Mouse (Mus musculus) G1E-ER4 (cell line): Measurements from ENCODE around the gene Drg1. TPM values are rescaled to one million over a fixed set of nuclear protein-coding genes. Genes with fewer than 3 reads are reported as not detected.

Experiments
- GATA1 ChIP-seq: IDR thresholded peaks from one replicate; pipeline ENCODE4 v1.8.0; 2012; ENCODE audit warnings: low read length, inconsistent platforms
- polyA plus RNA-seq: library from polyadenylated mRNA; stranded (reverse); fragments of >175 nt; gene quantifications from 2 replicates; pipeline ENCODE4 v1.2.3, GENCODE M21; 2012

The Drg1 gene
- polyA plus RNA-seq, 1 experiment, result 103 TPM

DNA sequence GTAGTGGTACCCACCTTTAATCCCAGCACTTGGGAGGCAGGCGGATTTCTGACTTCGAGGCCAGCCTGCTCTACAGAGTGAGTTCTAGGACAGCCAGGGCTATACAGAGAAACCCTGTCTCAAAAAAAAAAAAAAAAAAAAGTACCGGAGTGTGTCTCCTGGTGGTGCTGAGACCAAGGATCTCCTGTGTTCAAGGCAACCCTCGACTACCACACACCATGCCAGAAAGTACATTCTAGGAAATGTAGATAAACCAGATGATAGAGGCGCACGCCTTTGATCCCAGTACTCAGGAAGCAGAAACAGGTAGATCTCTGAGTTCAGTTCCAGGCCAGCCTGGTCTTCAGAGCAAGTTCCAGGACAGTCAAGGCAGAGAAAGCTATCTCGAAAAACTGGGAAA is 918 bp upstream of the Drg1 start:
- TF ChIP-seq GATA1, result no peak

DNA sequence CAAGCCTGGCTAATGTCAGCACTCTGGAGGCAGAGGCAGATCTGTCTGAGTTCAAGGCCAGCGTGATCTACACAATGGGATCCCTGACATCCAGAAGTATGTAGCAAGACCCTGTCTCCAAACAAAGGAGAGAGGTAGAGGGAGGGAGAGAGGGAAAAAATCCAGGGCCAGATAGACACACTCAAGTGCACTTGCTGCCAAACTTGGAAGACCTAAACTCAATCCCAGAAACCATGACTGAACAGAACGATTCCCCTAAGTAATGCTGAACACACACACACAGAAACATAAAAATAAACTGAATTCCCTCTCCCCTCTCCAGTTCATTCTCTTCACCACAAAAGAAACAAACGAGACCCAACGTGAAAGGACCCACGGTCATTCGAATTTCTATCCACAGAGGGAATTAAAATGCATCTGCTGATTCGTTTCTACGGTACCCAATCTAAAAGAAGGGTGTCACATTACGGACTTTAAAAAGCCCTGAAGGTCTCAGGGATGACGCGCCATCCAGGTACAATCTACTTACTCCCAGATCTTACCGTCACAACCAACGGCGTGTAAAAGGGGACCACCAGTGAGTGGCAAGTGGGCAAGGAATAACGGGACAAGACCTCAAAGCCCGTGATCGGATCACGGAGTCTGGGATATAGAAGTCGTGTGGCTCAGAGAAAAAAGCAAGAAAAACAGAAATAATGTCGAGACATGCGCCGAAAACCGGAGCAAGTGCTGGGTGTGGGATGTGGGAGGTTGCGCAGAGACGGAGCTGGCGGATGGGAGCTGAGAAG is 730 bp downstream of the Drg1 start:
- TF ChIP-seq GATA1, result no peak

DNA sequence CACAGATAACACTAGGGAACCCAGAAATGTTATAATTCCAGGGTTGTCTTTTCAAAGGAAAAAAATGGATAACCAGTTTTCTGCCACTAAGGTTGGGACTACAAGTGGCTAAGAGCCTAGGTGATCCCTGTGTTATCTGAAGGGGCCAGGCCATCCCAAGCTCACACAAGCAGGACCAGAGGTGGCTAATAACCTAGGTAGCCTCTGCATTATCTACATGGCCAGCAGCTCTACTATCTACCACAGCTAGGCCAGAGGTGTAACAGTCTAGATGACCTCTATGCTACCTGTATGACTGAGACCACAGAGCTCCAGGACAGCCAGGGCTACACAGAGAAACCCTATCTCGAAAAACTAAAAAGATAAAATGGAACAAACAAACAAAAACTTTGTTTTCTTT is 6.7 kb downstream of the Drg1 start:
- TF ChIP-seq GATA1, result no peak

DNA sequence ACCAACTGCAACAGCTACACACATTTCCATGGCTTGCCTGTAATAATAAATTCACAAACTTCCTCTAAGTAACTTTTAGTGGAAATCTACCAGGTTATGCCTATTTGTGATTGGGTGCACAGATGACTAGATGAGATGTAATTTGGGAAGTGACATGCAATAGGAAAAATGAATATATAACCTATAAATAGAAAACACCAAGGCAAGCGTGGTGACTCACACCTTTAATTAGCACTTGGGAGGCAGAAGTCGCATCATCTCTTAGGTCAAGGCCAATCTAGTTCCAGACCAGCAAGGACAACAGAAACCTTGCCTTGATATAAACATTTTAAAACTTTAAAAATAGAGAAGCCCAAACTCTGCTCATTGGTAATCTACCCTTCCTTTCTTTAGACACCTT is 18.8 kb downstream of the Drg1 start:
- no peak for TF ChIP-seq GATA1

- TF ChIP-seq GATA1, result no peak
These were observed 22.4 kb downstream of the Drg1 start for GRCm38 (mm10) chr11:3243771-3244170.

GRCm38 (mm10) chr11:3242395-3242794 is 23.8 kb downstream of the Drg1 start:
- no peak for TF ChIP-seq GATA1

GRCm38 (mm10) chr11:3235277-3235676 is 30.9 kb downstream of the Drg1 start:
- no peak for TF ChIP-seq GATA1

GRCm38 (mm10) chr11:3233704-3234103 is 32.5 kb downstream of the Drg1 start:
- TF ChIP-seq GATA1, result no peak

- no peak for TF ChIP-seq GATA1
These were observed 34.0 kb downstream of the Drg1 start for GRCm38 (mm10) chr11:3232248-3232647.

GRCm38 (mm10) chr11:3227113-3227512 is 39.1 kb downstream of the Drg1 start:
- TF ChIP-seq GATA1, result no peak

DNA sequence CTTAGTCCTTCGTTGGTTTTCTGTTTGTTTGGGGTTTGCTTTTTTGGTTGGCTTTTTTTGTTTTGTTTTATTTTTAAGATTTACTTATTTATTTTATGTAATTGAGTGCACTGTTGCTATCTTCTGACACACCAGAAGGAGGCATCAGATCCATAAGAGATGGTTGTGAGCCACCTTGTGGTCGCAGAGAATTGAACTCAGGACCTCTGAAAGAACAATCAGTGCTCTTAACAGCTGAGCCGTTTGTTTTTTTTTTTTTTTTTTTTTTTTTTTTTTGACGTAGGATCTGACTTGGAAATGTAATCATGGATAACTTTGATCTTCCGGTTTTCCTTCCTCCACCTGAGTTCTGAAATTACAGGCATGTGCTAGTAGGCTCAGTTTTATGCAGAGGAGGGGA is 43.1 kb downstream of the Drg1 start:
- TF ChIP-seq GATA1, result no peak

DNA sequence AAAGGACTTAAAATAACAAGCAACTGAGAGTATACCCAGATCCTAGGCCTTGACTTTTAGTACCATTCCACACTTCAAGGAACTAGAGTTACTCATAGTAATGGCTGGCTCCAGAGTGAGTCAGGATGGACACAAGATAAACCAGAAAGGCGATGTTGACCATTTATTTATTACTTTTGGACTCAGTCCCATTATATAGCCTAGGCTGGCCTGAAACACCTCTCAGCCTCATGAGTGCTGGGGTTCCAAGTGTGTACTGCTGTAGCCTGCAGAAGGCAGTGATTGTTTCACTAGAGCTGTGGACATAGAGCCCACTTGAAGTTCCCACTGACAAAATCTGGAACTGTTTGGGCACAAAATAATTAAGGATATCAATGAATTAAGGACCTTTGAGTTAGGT is 53.7 kb downstream of the Drg1 start:
- no peak for TF ChIP-seq GATA1

GRCm38 (mm10) chr11:3206783-3207182 is 59.4 kb downstream of the Drg1 start:
- TF ChIP-seq GATA1, result no peak

GRCm38 (mm10) chr11:3205207-3205606 is 61.0 kb downstream of the Drg1 start:
- TF ChIP-seq GATA1, result no peak

GRCm38 (mm10) chr11:3203771-3204170 is 62.4 kb downstream of the Drg1 start:
- no peak for TF ChIP-seq GATA1

GRCm38 (mm10) chr11:3202781-3203441 is 63.3 kb downstream of the Drg1 start:
- TF ChIP-seq GATA1, result no peak

DNA sequence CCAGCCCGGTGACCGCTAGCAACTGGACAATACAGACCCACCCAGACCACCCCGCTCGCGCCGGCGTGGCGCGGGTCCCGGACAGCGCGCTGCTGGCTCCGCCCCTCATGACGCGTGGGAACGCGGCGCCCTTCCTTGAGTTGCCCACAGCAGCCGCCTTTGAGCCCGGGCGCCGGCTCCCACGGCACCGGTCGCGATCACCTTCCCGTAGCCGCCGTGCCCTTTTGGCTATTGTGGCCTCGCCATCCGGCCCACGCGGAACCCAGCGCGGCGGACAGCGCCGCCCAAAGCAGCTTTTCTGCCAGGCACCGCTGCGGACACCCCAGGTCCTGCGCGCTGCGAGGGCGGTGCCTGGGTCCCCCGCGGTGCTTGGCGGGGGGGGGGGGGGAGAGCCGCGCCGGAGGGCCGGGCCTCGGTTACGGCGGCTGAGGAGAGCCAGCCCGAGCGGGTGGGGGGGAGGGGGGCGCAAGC is 63.9 kb downstream of the Drg1 start, which contains the start of gene Eif4enif1:
Eif4enif1 (plus strand) TSS at position 162 of the 471 bp plus-strand sequence.
- no peak for TF ChIP-seq GATA1
